Mouse (Mus musculus): ENCODE measurements around the gene Hoxd9.

DNA sequence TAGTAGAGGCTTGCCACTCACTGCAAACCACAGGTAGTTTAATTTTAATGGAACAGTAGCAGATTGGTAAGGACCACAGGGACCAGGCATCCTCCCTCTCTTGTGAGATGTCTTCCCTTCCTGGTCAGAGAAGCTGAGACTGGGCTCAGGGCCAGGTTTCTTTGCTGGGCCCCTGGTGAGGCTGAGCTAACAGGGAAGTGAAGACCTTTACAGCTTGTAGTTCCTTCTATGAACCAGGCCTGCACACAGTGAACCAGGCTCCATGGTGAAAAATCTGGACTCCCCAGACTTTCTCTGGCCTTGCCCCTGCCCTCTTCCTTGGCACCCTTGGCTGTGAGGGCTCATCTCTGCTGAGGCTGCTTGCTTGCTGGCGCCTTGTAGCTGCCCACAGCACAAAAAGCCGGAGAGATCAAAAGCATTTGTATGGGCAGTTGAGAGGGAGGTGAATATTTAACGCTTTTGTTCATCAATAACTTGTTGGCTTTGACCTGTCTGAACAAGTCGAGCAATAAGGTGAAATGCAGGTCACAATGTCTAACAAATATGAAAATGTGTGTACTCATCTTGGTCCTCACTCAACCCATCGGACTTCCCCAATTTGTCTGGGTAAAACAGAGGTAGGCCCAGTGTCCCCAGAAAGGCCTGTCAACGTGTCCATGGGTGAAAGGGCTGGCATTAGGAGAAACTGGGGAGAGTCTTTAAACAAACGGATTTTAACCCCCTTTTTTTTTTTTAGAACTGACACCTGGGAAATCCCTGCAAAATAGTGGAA, 26.9 kb downstream of the Hoxd9 start:
- no peak for TF ChIP-seq FOSL1 (IDR thresholded peaks at IDR 0.05; ENCODE audit: insufficient read depth, low read length, poor library complexity, severe bottlenecking)
- TF ChIP-seq USF1 (IDR thresholded peaks at IDR 0.05; ENCODE audit: low read depth): no peak
- no peak for TF ChIP-seq CTCF (IDR thresholded peaks at IDR 0.05; ENCODE audit: control insufficient read depth, insufficient read depth, insufficient read length)
- TF ChIP-seq MAX (IDR thresholded peaks at IDR 0.05): no peak
- no peak for TF ChIP-seq MYOD1 (IDR thresholded peaks at IDR 0.05; ENCODE audit: control insufficient read depth, insufficient read length, low read depth)

Measured in C2C12 (cell line).